22 mouse cellular contexts compared by ENCODE assay signal in the genomic region with DNA sequence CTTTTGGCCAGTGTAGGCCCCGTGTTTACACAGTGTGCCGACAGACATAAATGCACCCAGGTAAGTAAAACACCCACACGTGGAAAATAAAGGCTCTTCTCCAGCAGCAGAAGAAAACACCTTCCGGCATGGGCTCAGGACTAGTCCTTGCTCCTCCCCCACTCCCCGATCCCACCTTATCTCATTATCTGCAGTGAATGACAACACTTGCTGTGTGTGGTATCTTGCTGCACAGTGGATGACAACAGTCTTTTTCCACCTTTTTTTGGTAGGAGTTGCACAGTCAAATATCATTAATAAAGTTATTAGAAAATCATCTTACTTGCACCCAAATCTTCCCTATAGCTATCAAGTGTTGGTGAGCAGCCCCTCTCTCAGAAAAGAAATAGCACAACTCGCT. TPM values are rescaled to one million over a fixed set of nuclear protein-coding genes. Genes with fewer than 3 reads are reported as not detected.
DNase-seq lines count a peak whose midpoint lies in the region; ATAC-seq and TF ChIP-seq lines count a peak whose summit lies in the region.
"Had no signal": no experiment of that assay in that cellular context is flagged by ENCODE, and none has a peak within 500 bp of the region (broad histone marks: within the 10 kb centered on the region; RNA-seq: fewer than 3 reads in every experiment).

No protein-coding gene starts in this region.

- H3K4me3 ChIP-seq in hindbrain, embryonic 12.5 days, result no peak overlapping the region
- no peak overlapping the region for H3K4me3 ChIP-seq in hindbrain, embryonic 11.5 days (ENCODE audit: low read depth, low read length)
- H3K4me3 ChIP-seq in liver, embryonic 13.5 days (replicated peaks), result no peak overlapping the region
- H3K4me3 ChIP-seq in liver, embryonic 14.5 days (ENCODE audit: insufficient read depth in 1 of 2, low read depth in 2 of 2, low read length in 2 of 2), result no peak overlapping the region
- H3K4me3 ChIP-seq: embryonic facial prominence, embryonic 12.5 days; embryonic facial prominence, embryonic 15.5 days had no signal

- 0 out of 2 replicates have a peak, but pooled peaks have one; percentile 50 for TF ChIP-seq EP300 in liver, embryonic 14.5 days (IDR thresholded peaks at IDR 0.05; ENCODE audit: low read depth)

- no peak overlapping the region for H3K4me2 ChIP-seq in hindbrain, embryonic 12.5 days (replicated peaks)
- no peak overlapping the region for H3K4me2 ChIP-seq in hindbrain, embryonic 11.5 days (replicated peaks; ENCODE audit: low read depth, low read length)
- no peak overlapping the region for H3K4me2 ChIP-seq in liver, embryonic 13.5 days
- H3K4me2 ChIP-seq in liver, embryonic 14.5 days (ENCODE audit: low read depth), result no peak overlapping the region
- H3K4me2 ChIP-seq: embryonic facial prominence, embryonic 12.5 days; embryonic facial prominence, embryonic 15.5 days; heart, embryonic 11.5 days; hindbrain, embryonic 14.5 days had no signal

- ATAC-seq in hindbrain, embryonic 12.5 days (ENCODE audit: low FRiP score), result no peak
- no peak for ATAC-seq in hindbrain, embryonic 11.5 days (ENCODE audit: low FRiP score)
- peak; percentile 67 for ATAC-seq in liver, embryonic 13.5 days (ENCODE audit: low read depth)
- peak; percentile 62; the same call in 1 of the 2 replicates for ATAC-seq in liver, embryonic 14.5 days (ENCODE audit: insufficient read depth)
- ATAC-seq in megakaryocyte progenitor cell, adult 5-6 weeks (replicated peaks; ENCODE audit: poor library complexity), result peak; percentile 40
- ATAC-seq: activated CD4-positive, CD25-positive, alpha-beta regulatory T cell, adult 4 months; CD4-positive, CD25-positive, alpha-beta regulatory T cell, adult 4 months; forebrain, embryonic 16.5 days; hindbrain, postnatal 0 days; inflammation-experienced regulatory T-cells, adult 6 months had no signal

- H3K9me3 ChIP-seq in hindbrain, embryonic 12.5 days (replicated peaks), result no peaks in the 10 kb centered on the region
- H3K9me3 ChIP-seq in hindbrain, embryonic 11.5 days (ENCODE audit: control insufficient read depth, low read length), result no peaks in the 10 kb centered on the region
- H3K9me3 ChIP-seq in liver, embryonic 13.5 days (replicated peaks), result no peaks in the 10 kb centered on the region
- no peaks in the 10 kb centered on the region for H3K9me3 ChIP-seq in liver, embryonic 14.5 days (ENCODE audit: control insufficient read depth, low read length)
- H3K9me3 ChIP-seq: embryonic facial prominence, embryonic 12.5 days; embryonic facial prominence, embryonic 15.5 days had no signal

- DNase-seq in hindbrain, embryonic 11.5 days (ENCODE audit: low spot score), result no peak
- peak; percentile 31 for DNase-seq in liver, embryonic 13.5 days
- no peak for DNase-seq in liver, embryonic 14.5 days (ENCODE audit: low read depth in 3 of 3, low spot score in 3 of 3)
- DNase-seq in urinary bladder, postnatal 25 days (ENCODE audit: low spot score), result no peak
- no peak for DNase-seq in left cerebral cortex, adult 9 months (ENCODE audit: low spot score in 2 of 2)
- DNase-seq: adrenal gland, adult 8-10 months; adrenal gland, postnatal 25 days; cerebellum, adult 8-10 months; cerebellum, postnatal 14 days; gastrocnemius, postnatal 14 days; heart, adult 11 months had no signal

- 0 out of 2 replicates have a peak overlapping the region, but pooled peaks have one; percentile 17 for H3K27ac ChIP-seq in hindbrain, embryonic 12.5 days
- H3K27ac ChIP-seq in hindbrain, embryonic 11.5 days (ENCODE audit: low read depth, low read length), result no peak overlapping the region
- no peak overlapping the region for H3K27ac ChIP-seq in liver, embryonic 13.5 days
- H3K27ac ChIP-seq in liver, embryonic 14.5 days, result no peak overlapping the region
- H3K27ac ChIP-seq: embryonic facial prominence, embryonic 12.5 days; embryonic facial prominence, embryonic 15.5 days; hindbrain, embryonic 14.5 days; hindbrain, postnatal 0 days had no signal

- peaks cover 43% of the 10 kb centered on the region for H3K36me3 ChIP-seq in hindbrain, embryonic 12.5 days
- H3K36me3 ChIP-seq in hindbrain, embryonic 11.5 days (ENCODE audit: control insufficient read depth, insufficient read depth, low read length), result 0 out of 2 replicates have a peak, but pooled peaks cover 5% of the 10 kb centered on the region
- peaks cover 45% of the 10 kb centered on the region for H3K36me3 ChIP-seq in liver, embryonic 13.5 days
- H3K36me3 ChIP-seq in liver, embryonic 14.5 days (replicated peaks; ENCODE audit: control insufficient read depth, insufficient read depth, low read depth), result peaks cover 5% of the 10 kb centered on the region; the same call in 1 of the 2 replicates

- H3K27me3 ChIP-seq in hindbrain, embryonic 12.5 days, result no peaks in the 10 kb centered on the region
- H3K27me3 ChIP-seq in hindbrain, embryonic 11.5 days (ENCODE audit: control insufficient read depth, insufficient read depth, low read length), result no peaks in the 10 kb centered on the region
- no peaks in the 10 kb centered on the region for H3K27me3 ChIP-seq in liver, embryonic 13.5 days
- no peaks in the 10 kb centered on the region for H3K27me3 ChIP-seq in liver, embryonic 14.5 days (ENCODE audit: control insufficient read depth, insufficient read depth, low read length)
- H3K27me3 ChIP-seq: embryonic facial prominence, embryonic 12.5 days; embryonic facial prominence, embryonic 15.5 days had no signal

- WGBS in hindbrain, embryonic 12.5 days, result 90% methylated on average over 6 of the region's 6 CpGs
- 95% methylated on average over 6 of the region's 6 CpGs for WGBS in hindbrain, embryonic 11.5 days
- 57% methylated on average over 6 of the region's 6 CpGs for WGBS in liver, embryonic 13.5 days (ENCODE audit: insufficient replicate concordance)
- 59% methylated on average over 6 of the region's 6 CpGs for WGBS in liver, embryonic 14.5 days (ENCODE audit: insufficient replicate concordance)

- no peak for TF ChIP-seq CTCF in liver, embryonic 14.5 days (IDR thresholded peaks at IDR 0.05; ENCODE audit: low read depth)

- H3K4me1 ChIP-seq in hindbrain, embryonic 12.5 days, result peaks cover 42% of the 10 kb centered on the region
- H3K4me1 ChIP-seq in hindbrain, embryonic 11.5 days (replicated peaks; ENCODE audit: control insufficient read depth, insufficient read depth, low read length), result no peaks in the 10 kb centered on the region; the same call in 1 of the 2 replicates
- peaks cover 52% of the 10 kb centered on the region for H3K4me1 ChIP-seq in liver, embryonic 13.5 days (replicated peaks)
- peaks cover 0 to 11% of the 10 kb centered on the region in 2 experiments; a peak in 2 of 4 replicates for H3K4me1 ChIP-seq in liver, embryonic 14.5 days (replicated peaks; ENCODE audit: control insufficient read depth in 2 of 2, insufficient read depth in 2 of 2, low read length in 1 of 2)

- H3K9ac ChIP-seq in hindbrain, embryonic 12.5 days, result no peak overlapping the region
- H3K9ac ChIP-seq in hindbrain, embryonic 11.5 days (ENCODE audit: low read depth, low read length), result no peak overlapping the region
- no peak overlapping the region for H3K9ac ChIP-seq in liver, embryonic 13.5 days
- no peak overlapping the region for H3K9ac ChIP-seq in liver, embryonic 14.5 days (replicated peaks)
- H3K9ac ChIP-seq: embryonic facial prominence, embryonic 12.5 days; embryonic facial prominence, embryonic 15.5 days; hindbrain, embryonic 14.5 days had no signal

RNA-seq across cellular contexts. Expression of gene Selplg, which starts 32.5 kb away (rescaled TPM):
- 1.3 and 2.3 TPM in 2 replicates for polyA plus RNA-seq in hindbrain, embryonic 12.5 days (2016; fragmentation: Nextera tagmentation; extraction: Ambion mirVana)
- 0.96 and 1.0 TPM in 2 replicates for polyA plus RNA-seq in hindbrain, embryonic 11.5 days (2014; fragmentation: Nextera tagmentation; extraction: Ambion mirVana)
- polyA plus RNA-seq in liver, embryonic 13.5 days (2015; fragmentation: Nextera tagmentation; extraction: Ambion mirVana), result 10.1 and 11.6 TPM in 2 replicates
- 8.8 and 10.9 TPM in 2 replicates for polyA plus RNA-seq in liver, embryonic 14.5 days (2012; rRNA removed)
- 11.2 and 12.5 TPM in 2 replicates for polyA plus RNA-seq in liver, embryonic 14.5 days (2014; fragmentation: Nextera tagmentation; extraction: Ambion mirVana)
- 244 and 245 TPM in 2 replicates for total RNA-seq in megakaryocyte progenitor cell, adult 5-6 weeks (2015)
- 82.0 and 99.0 TPM in 2 replicates for total RNA-seq in megakaryocyte progenitor cell, adult 5-6 weeks (2017)

RNA-seq across cellular contexts. Expression of gene Coro1c, which starts 43.6 kb away (rescaled TPM):
- polyA plus RNA-seq in hindbrain, embryonic 12.5 days (2016; fragmentation: Nextera tagmentation; extraction: Ambion mirVana), result 226 and 233 TPM in 2 replicates
- 192 and 230 TPM in 2 replicates for polyA plus RNA-seq in hindbrain, embryonic 11.5 days (2014; fragmentation: Nextera tagmentation; extraction: Ambion mirVana)
- 48.0 and 60.3 TPM in 2 replicates for polyA plus RNA-seq in liver, embryonic 13.5 days (2015; fragmentation: Nextera tagmentation; extraction: Ambion mirVana)
- polyA plus RNA-seq in liver, embryonic 14.5 days (2012; rRNA removed), result 26.2 and 32.4 TPM in 2 replicates
- polyA plus RNA-seq in liver, embryonic 14.5 days (2014; fragmentation: Nextera tagmentation; extraction: Ambion mirVana), result 35.6 and 41.2 TPM in 2 replicates
- total RNA-seq in megakaryocyte progenitor cell, adult 5-6 weeks (2015), result 59.7 and 63.9 TPM in 2 replicates
- total RNA-seq in megakaryocyte progenitor cell, adult 5-6 weeks (2017), result 81.8 and 83.9 TPM in 2 replicates

Comparison
In these comparisons a context has a peak if more than half of its experiments do, and no peak if none do; other contexts are left out.
1. ATAC-seq: peak in liver, embryonic 13.5 days (single experiment), liver, embryonic 14.5 days (single experiment) and megakaryocyte progenitor cell, adult 5-6 weeks (single experiment); none in hindbrain, embryonic 12.5 days (single experiment) and hindbrain, embryonic 11.5 days (single experiment).